Mouse (Mus musculus) skeletal muscle tissue, adult 2 months (tissue): Measurements from ENCODE around the gene R3hdm2.

Experiments
- DNase-seq: peaks from one replicate; pipeline ENCODE4 v3.0.0-alpha.2; 2012; ENCODE audit warnings: low read depth, low spot score

Gene R3hdm2

DNA sequence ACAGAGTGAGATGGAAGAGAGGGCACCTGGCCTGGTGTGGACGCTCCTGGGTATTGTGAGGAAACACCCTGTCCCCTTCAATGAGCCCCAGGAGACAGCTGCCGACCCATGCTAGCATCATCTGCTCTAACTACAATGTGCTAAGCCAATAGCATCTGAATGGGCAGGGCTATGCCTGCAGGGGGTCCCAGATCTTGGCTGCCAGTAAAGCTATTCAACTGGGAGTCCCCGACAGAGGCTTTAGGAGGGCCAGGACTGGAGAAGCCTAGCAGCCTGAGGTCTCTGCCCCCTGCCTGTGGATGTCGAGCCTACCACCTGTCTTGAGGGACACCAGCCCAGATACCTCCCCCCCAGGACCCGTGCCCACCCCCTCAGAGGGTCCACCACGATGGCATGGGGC lies 162.6 kb downstream of the R3hdm2 start:
- DNase-seq, result no peak

DNA sequence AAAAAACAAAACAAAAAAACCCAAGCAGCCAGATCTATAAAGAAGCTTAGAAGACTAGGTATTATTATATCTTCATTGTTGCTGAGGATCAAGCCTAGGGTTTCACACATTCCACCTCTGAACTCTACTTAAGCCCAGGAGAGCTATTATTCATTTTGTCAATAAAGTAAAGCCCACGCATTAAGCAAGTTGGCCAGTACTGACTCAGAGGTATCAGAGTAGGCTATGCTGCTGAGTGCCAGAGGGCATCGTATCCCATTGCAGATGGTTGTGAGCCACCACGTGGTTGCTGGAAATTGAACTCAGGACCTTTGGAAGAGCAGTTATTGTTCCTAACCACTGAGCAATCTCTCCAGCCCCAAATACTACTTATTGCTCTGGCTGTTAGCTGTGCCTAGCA lies 163.8 kb downstream of the R3hdm2 start:
- no peak for DNase-seq

DNA sequence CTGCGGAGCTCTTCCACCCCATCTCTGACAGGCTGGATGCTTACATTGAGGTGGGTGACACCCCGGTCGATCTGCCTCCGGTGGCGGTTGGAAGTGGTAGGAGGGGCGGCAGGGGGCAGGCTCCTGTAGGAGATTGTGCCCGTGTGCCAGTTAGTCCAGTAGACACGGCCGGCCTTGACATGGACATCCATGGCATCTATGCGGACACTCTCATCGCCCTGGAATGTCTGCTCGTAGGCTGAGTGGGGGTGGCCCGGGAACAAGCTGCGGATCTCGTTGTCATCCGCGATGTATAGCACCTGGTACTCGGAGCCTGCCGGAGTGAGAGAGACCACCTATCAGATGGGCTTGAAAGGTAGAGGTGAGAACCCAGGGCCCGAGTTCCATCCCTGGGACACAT lies 164.2 kb downstream of the R3hdm2 start:
- no peak for DNase-seq

DNA sequence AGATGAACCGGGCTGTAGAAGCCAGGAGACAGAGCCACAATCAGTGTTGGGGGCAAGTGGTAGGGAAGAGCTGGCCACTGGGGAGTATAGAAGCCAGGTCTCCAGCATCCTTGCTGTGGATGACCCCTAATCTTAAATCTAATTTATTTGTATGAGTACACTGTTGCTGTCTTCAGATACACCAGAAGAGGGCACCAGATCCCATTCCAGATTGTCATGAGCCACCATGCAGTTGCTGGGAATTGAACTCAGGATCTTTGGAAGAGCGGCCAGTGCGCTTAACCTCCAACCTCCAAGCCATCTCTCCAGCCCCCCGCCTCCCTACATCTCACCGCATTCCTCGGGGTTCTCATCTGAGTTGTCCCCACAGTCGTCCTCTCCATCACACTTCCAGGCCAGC lies 166.4 kb downstream of the R3hdm2 start:
- DNase-seq, result no peak

DNA sequence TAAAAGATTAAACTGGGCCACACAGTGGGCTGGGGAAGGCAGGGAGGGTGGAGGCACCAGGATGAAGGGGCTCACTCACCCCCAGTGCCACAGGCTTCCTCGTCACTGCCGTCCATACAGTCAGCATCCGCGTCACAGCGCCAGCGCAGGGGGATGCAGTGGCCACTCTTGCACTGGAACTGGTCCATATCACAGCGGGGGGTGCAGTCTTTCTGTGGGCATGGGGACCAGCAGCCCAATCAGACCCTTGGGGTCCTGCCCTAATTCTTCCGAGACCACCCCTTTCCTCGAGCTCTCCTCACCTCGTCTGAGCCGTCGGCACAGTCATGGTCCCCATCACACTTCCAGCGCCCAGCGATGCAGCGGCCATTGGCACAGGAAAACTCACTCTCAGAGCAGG lies 168.1 kb downstream of the R3hdm2 start:
- DNase-seq, result no peak
